Mouse (Mus musculus) cerebellum, adult 2 months (tissue): ENCODE measurements around the gene Ush2a.

Source experiments
- CTCF ChIP-seq: fragments of 200-500 bp; IDR thresholded peaks from 2 replicates; pipeline ENCODE4 v1.5.1; 2011; ENCODE audit warnings: low read depth, mild to moderate bottlenecking, control low read depth, low read length, moderate library complexity, borderline replicate concordance; ENCODE audit not compliant: insufficient read depth
- POLR2A ChIP-seq: fragments of 200-500 bp; IDR thresholded peaks from 2 replicates; pipeline ENCODE4 v1.6.1; 2011; ENCODE audit warnings: low read length, control low read depth, borderline replicate concordance; ENCODE audit not compliant: insufficient read depth

- no peak for TF ChIP-seq CTCF
- TF ChIP-seq POLR2A, result no peak
Observed at GRCm38 (mm10) chr1:188660339-188660738, 398.5 kb downstream of the Ush2a start.
